Mouse (Mus musculus): ENCODE measurements at regions not wholly inside any gene's neighbourhood (a gene's known extent, or its start where the extent isn't known, plus 50 kb on each side); places are given as distances from the start of the nearest gene placed in this dataset.

- POLR2A ChIA-PET, result no interaction called here
- DNase-seq (ENCODE audit: low read depth, low spot score), result no peak
- in situ Hi-C loops (cut with MboI; ENCODE audit: low pct_unique_long_range_greater_than_20kb), result no loop called here
- TF ChIP-seq CTCF (IDR thresholded peaks at IDR 0.05), result no peak
- CTCF ChIA-PET, result no interaction called here
- ATAC-seq, result no peak
- H3K27me3 ChIP-seq, result no peaks in the 10 kb centered on the region
These were observed 777.9 kb upstream of the Foxg1 start for GRCm38 (mm10) chr12:48604401-48605197.

GRCm38 (mm10) chr12:48605423-48605822, 777.0 kb upstream of the Foxg1 start:
- DNase-seq (ENCODE audit: low read depth, low spot score), result peak; percentile 4
- ChIA-PET CTCF (no interaction called here), POLR2A (no interaction called here)
- TF ChIP-seq CTCF (IDR thresholded peaks at IDR 0.05), result no peak
- in situ Hi-C loops (cut with MboI; ENCODE audit: low pct_unique_long_range_greater_than_20kb), result no loop called here
- no peak for ATAC-seq
- H3K27me3 ChIP-seq, result no peaks in the 10 kb centered on the region

GRCm38 (mm10) chr12:48609391-48609790, 773.1 kb upstream of the Foxg1 start:
- CTCF ChIA-PET, result no interaction called here

GRCm38 (mm10) chr12:48612066-48612465, 770.4 kb upstream of the Foxg1 start:
- POLR2A ChIA-PET, result interaction anchor here (0.7 kb wide), 1 partner anchor 1064 kb away, joined by 14 read pairs; no protein-coding TSS in a partner anchor

More at GRCm38 (mm10) chr12:48609391-48609790, 773.1 kb upstream of the Foxg1 start:
- POLR2A ChIA-PET, result no interaction called here
- in situ Hi-C loops (cut with MboI; ENCODE audit: low pct_unique_long_range_greater_than_20kb), result no loop called here
- H3K27me3 ChIP-seq, result no peaks in the 10 kb centered on the region
- TF ChIP-seq CTCF (IDR thresholded peaks at IDR 0.05), result no peak
- ATAC-seq (no peak), DNase-seq (ENCODE audit: low read depth, low spot score) (no peak)

GRCm38 (mm10) chr12:48616337-48616736, 766.1 kb upstream of the Foxg1 start:
- no peak for ATAC-seq
- ChIA-PET CTCF (no interaction called here), POLR2A (no interaction called here)
- no peak for DNase-seq (ENCODE audit: low read depth, low spot score)
- no peak for TF ChIP-seq CTCF (IDR thresholded peaks at IDR 0.05)
- H3K27me3 ChIP-seq, result no peaks in the 10 kb centered on the region
- in situ Hi-C loops (cut with MboI; ENCODE audit: low pct_unique_long_range_greater_than_20kb), result no loop called here

More at GRCm38 (mm10) chr12:48612066-48612465, 770.4 kb upstream of the Foxg1 start:
- in situ Hi-C loops (cut with MboI; ENCODE audit: low pct_unique_long_range_greater_than_20kb), result no loop called here
- no peak for ATAC-seq
- no peak for TF ChIP-seq CTCF (IDR thresholded peaks at IDR 0.05)
- H3K27me3 ChIP-seq, result no peaks in the 10 kb centered on the region
- no peak for DNase-seq (ENCODE audit: low read depth, low spot score)
- CTCF ChIA-PET, result no interaction called here

- ChIA-PET POLR2A (no interaction called here), CTCF (no interaction called here)
- in situ Hi-C loops (cut with MboI; ENCODE audit: low pct_unique_long_range_greater_than_20kb), result no loop called here
- no peak for TF ChIP-seq CTCF (IDR thresholded peaks at IDR 0.05)
- H3K27me3 ChIP-seq, result peaks cover 7% of the 10 kb centered on the region
- no peak for DNase-seq (ENCODE audit: low read depth, low spot score)
- no peak for ATAC-seq
These were observed 748.9 kb upstream of the Foxg1 start for GRCm38 (mm10) chr12:48633559-48633958.

GRCm38 (mm10) chr12:48634671-48635241, 747.7 kb upstream of the Foxg1 start:
- no peak for TF ChIP-seq CTCF (IDR thresholded peaks at IDR 0.05)
- ATAC-seq, result no peak
- CTCF ChIA-PET, result no interaction called here
- DNase-seq (ENCODE audit: low read depth, low spot score), result no peak
- H3K27me3 ChIP-seq, result peaks cover 7% of the 10 kb centered on the region
- in situ Hi-C loops (cut with MboI; ENCODE audit: low pct_unique_long_range_greater_than_20kb), result no loop called here
- POLR2A ChIA-PET, result no interaction called here

- ATAC-seq (no peak), DNase-seq (ENCODE audit: low read depth, low spot score) (no peak)
- in situ Hi-C loops (cut with MboI; ENCODE audit: low pct_unique_long_range_greater_than_20kb), result no loop called here
- no peaks in the 10 kb centered on the region for H3K27me3 ChIP-seq
- ChIA-PET CTCF (no interaction called here), POLR2A (no interaction called here)
- no peak for TF ChIP-seq CTCF (IDR thresholded peaks at IDR 0.05)
These were observed 740.5 kb upstream of the Foxg1 start for GRCm38 (mm10) chr12:48641974-48642373.

GRCm38 (mm10) chr12:48645135-48645534, 737.3 kb upstream of the Foxg1 start:
- ChIA-PET CTCF (no interaction called here), POLR2A (no interaction called here)
- in situ Hi-C loops (cut with MboI; ENCODE audit: low pct_unique_long_range_greater_than_20kb), result no loop called here
- DNase-seq (ENCODE audit: low read depth, low spot score) (no peak), ATAC-seq (no peak)
- no peak for TF ChIP-seq CTCF (IDR thresholded peaks at IDR 0.05)
- H3K27me3 ChIP-seq, result no peaks in the 10 kb centered on the region

GRCm38 (mm10) chr12:48645910-48646309, 736.5 kb upstream of the Foxg1 start:
- CTCF ChIA-PET, result no interaction called here
- TF ChIP-seq CTCF (IDR thresholded peaks at IDR 0.05), result peak; percentile 40
- POLR2A ChIA-PET, result no interaction called here
- DNase-seq (ENCODE audit: low read depth, low spot score), result no peak
- in situ Hi-C loops (cut with MboI; ENCODE audit: low pct_unique_long_range_greater_than_20kb), result no loop called here
- no peak for ATAC-seq
- H3K27me3 ChIP-seq, result no peaks in the 10 kb centered on the region

- DNase-seq (ENCODE audit: low read depth, low spot score), result no peak
- CTCF ChIA-PET, result no interaction called here
These were observed 707.3 kb upstream of the Foxg1 start for GRCm38 (mm10) chr12:48675176-48675575.

More at GRCm38 (mm10) chr12:48675176-48675575, 707.3 kb upstream of the Foxg1 start:
- no peak for TF ChIP-seq CTCF (IDR thresholded peaks at IDR 0.05)
- in situ Hi-C loops (cut with MboI; ENCODE audit: low pct_unique_long_range_greater_than_20kb), result no loop called here
- POLR2A ChIA-PET, result no interaction called here
- no peak for ATAC-seq
- no peaks in the 10 kb centered on the region for H3K27me3 ChIP-seq
